Mouse (Mus musculus) left cerebral cortex, postnatal 14 days (tissue): ENCODE data around the gene Cd180. TPM values are rescaled to one million over a fixed set of nuclear protein-coding genes. Genes with fewer than 3 reads are reported as not detected.
"Not testable (repeated sequence)": the region's sequence is repeated elsewhere in the genome, so short reads cannot be mapped to it uniquely, and the experiment has no call there.

Source experiments
- DNase-seq, 2 experiments: peaks; one replicate each; pipeline ENCODE4 v3.0.0; 2021 to 2022; ENCODE audit warnings: low spot score in 2 of 2, mixed read lengths in 1 of 2
- intact Hi-C: fragments of 180-260 bp; cut with DNase I; formaldehyde crosslinking; loops from one replicate; pipeline ENCODE4 v1.15.1; 2025
- total RNA-seq, 2 experiments: library from RNA; stranded (reverse); gene quantifications; 2 replicates each; pipeline ENCODE4 v1.2.3; 2021

Cd180 gene
- total RNA-seq, 2 experiments from 2014 or later, result 2.9 to 3.3 TPM

DNA sequence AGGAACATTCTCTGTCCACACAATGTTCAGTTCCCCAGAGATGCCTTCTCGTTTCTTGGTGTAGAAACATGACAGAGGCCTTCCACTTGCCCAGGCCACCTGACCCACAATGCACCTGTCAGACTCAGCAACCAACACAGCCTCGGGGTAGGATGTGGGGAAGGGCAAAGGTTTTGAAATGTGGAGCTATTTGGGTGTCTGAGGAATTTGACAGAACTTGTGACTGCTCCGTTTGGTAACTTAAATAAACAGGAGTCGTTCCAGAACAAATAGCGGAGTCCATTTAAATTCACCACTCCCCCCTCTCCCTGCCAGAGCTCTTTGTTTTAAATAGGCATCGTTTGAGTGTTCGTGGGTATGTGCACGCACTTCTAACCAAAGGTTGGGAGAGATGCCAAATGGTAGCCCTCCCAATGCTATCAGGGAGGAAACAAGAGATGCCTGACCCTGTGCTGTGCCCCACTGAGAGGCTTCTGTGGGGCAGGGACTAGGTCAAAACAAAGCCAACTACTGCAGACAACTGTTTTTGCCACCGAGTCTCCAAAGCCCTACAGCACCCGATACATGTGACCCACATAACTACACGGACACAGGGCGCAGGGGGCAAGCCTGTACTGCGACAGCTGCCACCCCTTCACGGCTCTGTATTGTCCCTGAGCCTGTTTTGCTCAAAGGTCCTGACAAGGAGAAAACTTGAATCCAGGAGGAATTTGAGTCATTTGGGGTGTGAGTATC, 23.7 kb upstream of the Cd180 start:
- intact Hi-C loops, result no loop called here
- no peak for DNase-seq

GRCm38 (mm10) chr13:102670503-102670902, 22.9 kb upstream of the Cd180 start:
- intact Hi-C loops, result no loop called here
- DNase-seq, result no peak

DNA sequence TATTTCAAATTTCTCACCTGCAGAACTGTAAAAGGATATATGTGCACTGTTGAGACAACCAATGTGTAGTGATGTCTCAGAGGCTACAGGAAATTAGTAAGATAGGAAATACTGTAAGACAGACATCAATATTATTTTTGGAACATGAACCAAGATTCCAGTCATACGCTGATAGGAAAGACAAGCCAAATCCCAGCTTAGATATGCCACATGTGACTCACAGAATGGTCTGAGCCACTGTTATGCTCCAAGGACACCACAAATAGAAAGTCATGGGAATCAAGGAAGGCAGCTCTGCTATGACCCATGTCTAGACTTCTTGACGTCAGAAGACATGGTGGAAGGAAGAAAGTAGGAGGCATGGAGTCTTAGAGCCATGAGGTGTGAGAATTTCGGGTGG, 19.3 kb upstream of the Cd180 start:
- intact Hi-C loops, result no loop called here
- DNase-seq, result no peak

DNA sequence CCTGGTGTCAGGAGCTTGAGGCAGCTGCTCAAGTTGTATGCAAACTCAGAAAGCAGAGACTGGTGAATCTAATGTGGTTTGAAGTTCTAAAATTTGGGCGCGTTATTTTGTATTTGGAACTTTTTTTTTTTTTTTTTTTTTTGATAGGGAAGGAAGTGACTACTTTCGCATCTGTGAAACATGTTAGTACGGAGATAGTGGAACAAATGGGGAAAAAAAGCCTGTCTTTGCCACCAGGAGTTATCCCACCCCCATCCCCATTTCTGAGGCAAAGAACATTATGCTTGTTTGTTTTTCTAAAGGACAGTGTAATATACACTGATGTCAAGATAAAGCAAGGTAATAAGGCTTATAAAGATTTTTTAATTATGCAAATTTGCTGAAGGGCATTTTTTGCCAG, 15.8 kb upstream of the Cd180 start:
- DNase-seq, result not testable (repeated sequence)
- intact Hi-C loops, result loop anchor here (1.0 to 5.0 kb wide), 2 partner anchors 68 to 445 kb away; no protein-coding TSS in a partner anchor

DNA sequence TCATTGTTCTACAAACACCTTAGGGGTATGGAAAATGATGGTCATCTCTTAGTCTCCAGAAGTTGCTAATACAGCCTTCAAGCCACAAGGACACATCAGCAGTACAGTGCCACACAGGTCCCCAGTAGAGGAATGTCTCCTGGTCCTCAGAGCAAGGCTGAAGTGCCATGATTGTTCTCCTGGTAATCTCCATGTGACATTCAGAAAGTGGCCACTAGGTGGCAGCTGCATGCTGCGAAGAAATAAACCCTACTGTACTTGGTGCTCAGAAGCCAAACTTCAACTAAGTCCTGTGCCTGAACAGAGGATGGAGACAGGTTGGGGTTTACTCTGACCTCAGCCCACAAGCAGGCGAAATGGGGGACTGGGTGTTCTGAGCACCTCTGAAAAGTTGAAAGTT, 14.9 kb upstream of the Cd180 start:
- peak; percentile 87 to 92 for DNase-seq
- intact Hi-C loops, result loop anchor here (1.0 to 5.0 kb wide), 2 partner anchors 67 to 444 kb away; no protein-coding TSS in a partner anchor

DNA sequence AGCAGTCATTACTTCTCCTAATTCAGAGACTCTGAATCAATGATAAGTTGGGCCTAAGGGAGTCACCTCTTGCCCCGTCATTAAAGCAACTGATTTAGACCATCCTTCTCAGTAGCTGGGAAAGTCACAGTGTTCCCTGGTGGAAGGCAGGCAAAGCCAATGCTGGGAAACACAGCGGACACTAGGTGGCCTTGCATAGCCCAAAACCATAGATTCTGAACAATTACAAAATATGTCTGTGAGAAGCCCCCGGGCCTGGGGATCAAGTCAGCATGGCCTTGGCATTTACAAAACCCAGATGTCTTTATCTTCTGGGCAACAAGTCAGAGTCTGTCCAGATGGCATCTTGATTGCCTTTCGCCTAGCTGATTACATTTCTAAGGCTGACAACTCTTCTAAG, 8.5 kb upstream of the Cd180 start:
- DNase-seq, result no peak
- intact Hi-C loops, result no loop called here

GRCm38 (mm10) chr13:102688121-102688520, 5.2 kb upstream of the Cd180 start:
- intact Hi-C loops, result no loop called here
- DNase-seq, result no peak

GRCm38 (mm10) chr13:102689201-102690090, 3.9 kb upstream of the Cd180 start:
- intact Hi-C loops, result no loop called here
- DNase-seq, result no peak

DNA sequence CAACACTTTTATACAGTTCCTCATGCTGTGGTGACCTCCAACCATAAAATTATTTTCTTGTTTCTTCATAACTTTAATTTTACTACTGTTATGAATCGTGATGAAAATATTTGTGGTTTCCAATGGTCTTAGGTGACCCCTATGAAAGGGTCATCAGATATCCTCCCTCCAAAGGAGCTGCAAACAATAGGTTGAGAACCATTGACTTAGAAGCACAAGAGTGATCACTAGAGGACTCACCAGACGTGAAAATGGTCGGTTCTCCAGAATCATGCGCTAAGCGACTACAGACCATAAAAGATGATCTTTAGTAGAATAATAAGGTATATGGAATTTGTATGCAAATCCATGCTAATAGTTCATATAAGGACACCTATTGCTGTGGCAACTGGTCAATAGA, 3.2 kb upstream of the Cd180 start:
- no peak for DNase-seq
- intact Hi-C loops, result no loop called here

DNA sequence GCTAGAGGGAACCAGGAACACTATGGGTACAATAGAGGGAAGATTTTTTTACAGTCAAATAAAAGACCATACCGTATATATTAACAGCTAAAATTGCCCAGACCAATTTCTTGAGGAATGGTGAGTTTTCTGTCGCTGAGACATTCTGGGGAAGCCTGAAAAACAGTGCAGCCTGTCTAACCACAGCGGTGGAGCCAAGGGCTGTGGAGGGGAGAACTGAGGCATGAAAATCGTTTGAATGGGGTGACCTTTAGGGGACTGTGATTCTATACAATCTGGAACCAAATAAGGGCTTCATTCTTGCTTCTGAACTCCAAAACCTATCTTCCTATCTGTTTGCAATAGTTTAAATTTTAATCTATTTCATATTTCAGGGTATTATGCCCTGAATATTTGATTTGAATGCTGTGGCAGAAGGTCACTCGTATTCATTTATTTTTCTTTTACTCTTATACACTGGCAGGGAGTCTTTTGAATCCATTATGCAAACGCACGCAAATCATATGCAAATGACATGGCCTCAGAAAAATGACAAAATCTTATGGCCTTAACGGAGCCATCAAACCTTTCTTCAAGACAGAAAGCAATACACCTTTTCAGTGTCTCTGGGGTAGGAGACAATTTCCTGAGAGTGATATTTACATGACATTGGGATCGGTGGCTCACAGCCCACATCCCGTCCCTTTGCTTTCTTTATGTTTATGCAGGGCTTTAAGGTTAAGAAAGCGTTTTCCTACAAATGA, 1.8 kb upstream of the Cd180 start:
- intact Hi-C loops, result no loop called here
- no peak for DNase-seq

GRCm38 (mm10) chr13:102694154-102694553, 796 bp downstream of the Cd180 start:
- no peak for DNase-seq
- intact Hi-C loops, result no loop called here

- intact Hi-C loops, result no loop called here
- no peak for DNase-seq
Measured at GRCm38 (mm10) chr13:102695121-102695905, 2.0 kb downstream of the Cd180 start.

- no peak for DNase-seq
- intact Hi-C loops, result no loop called here
Measured at GRCm38 (mm10) chr13:102698335-102698734, 5.0 kb downstream of the Cd180 start.

DNA sequence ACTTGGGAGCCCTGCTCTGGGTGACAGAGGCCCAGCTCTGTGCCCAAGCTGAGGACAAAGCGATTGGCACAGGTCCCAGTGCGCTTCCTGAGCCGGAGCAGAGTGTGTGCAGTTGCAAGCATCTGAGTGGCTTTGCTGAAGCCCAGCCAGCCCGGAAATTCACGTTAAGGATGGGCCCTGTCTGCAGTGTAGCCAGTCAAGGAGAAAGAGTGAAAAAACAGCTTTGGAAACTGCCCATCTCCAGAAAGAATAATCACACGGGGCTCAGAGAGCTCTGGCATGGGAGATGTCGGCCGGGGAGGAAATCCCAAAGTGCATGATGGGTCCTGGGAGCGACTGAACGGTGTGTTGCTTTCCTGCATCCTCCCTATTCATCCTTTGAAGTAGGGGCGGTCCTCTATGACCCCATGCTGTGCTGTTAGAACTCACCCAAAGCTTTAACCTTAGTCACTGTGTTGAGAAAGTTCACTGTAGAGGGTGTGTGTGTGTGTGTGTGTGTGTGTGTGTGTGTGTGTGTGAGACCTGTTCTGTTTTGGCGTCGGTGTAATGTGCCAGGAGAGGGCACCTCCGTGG, 5.5 kb downstream of the Cd180 start:
- intact Hi-C loops, result no loop called here
- DNase-seq, result peak; percentile 26 to 65

GRCm38 (mm10) chr13:102700176-102700575, 6.8 kb downstream of the Cd180 start:
- intact Hi-C loops, result no loop called here
- no peak for DNase-seq

DNA sequence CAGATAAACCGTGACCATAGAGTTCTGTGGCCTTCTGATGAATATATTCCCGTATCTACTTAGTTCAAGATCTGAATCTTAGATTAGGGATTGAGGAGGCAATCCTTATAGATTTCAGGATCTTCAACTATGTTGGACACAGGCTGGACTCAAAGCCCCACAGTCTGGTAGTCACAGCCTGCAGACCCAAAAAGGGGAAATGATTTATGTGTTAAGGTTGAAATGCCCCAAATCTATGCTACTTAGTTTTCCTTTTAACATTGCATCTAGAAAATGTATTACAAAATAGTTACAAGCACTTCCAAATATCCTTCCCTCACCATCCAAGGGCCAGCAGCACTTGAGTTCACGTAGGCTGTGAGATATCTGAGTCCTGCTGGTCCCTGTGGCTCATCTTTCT, 7.4 kb downstream of the Cd180 start:
- intact Hi-C loops, result no loop called here

DNA sequence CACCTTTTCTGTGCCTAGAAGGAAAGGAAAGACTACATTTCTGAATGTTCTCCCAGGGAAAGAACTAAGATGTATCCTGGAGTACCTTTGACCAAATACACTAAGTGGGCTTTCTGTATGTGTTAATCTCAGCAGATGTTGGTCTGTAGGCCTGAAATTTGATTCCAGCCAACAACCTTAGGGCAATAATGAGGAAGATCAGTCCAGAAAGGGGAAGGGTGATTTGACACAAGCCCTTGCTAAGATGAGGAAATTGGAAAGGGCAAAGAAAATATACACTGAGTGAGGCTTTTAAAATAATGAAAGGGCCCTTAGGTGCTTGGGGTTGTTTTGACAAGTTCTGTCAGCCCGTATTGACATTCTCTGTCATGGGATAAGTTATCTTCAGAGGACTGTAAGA, 23.6 kb downstream of the Cd180 start:
- intact Hi-C loops, result no loop called here
- DNase-seq, result no peak

More for the DNA sequence above, 7.4 kb downstream of the Cd180 start:
- DNase-seq, result no peak

GRCm38 (mm10) chr13:102725416-102725815, 32.1 kb downstream of the Cd180 start:
- no peak for DNase-seq
- intact Hi-C loops, result no loop called here

- intact Hi-C loops, result no loop called here
- no peak for DNase-seq
Measured at GRCm38 (mm10) chr13:102725906-102726305, 32.5 kb downstream of the Cd180 start.
